Mouse (Mus musculus) spleen, adult 2 months (tissue): ENCODE data around the gene Ush2a.

Experiments used
- CTCF ChIP-seq: fragments of 200-500 bp; IDR thresholded peaks from 2 replicates; pipeline ENCODE4 v1.5.1; 2011; ENCODE audit warnings: mild to moderate bottlenecking, inconsistent platforms; ENCODE audit not compliant: insufficient read depth, insufficient read length, insufficient replicate concordance; ENCODE audit errors: extremely low read depth
- POLR2A ChIP-seq: fragments of 200-500 bp; IDR thresholded peaks from 2 replicates; pipeline ENCODE4 v1.6.1; 2011; ENCODE audit warnings: low read depth, low read length, inconsistent platforms

- TF ChIP-seq POLR2A, result no peak
- TF ChIP-seq CTCF, result no peak
Observed at GRCm38 (mm10) chr1:188714941-188715340, 453.1 kb downstream of the Ush2a start.
